Mouse (Mus musculus) erythroid progenitor cell, adult 5-6 weeks (primary cell): ENCODE results near the gene Fndc10. TPM values are rescaled to one million over a fixed set of nuclear protein-coding genes. Genes with fewer than 3 reads are reported as not detected.
A peak's percentile ranks its signal among the peaks of the same experiment; 100 is the strongest.
"Not testable (repeated sequence)": the region's sequence is repeated elsewhere in the genome, so short reads cannot be mapped to it uniquely, and the experiment has no call there.

ENCODE experiments used
- ATAC-seq: replicated peaks from 2 replicates; pipeline ENCODE4 v1.8.0; 2016; ENCODE audit warnings: moderate number of reproducible peaks, mild to moderate bottlenecking, moderate TSS enrichment, inconsistent platforms; ENCODE audit not compliant: poor library complexity, low FRiP score, severe bottlenecking
- total RNA-seq, 2 experiments: library from RNA; stranded (forward) in 1 of 2; stranded (reverse) in 1 of 2; fragments of 150-400 nt in 1 of 2; fragments of 186-747, 209-891 nt in 1 of 2; gene quantifications; 2 replicates each; pipeline versions ENCODE4 v1.2.3 to v1.2.4; 2015 to 2017; ENCODE audit warnings: low replicate concordance in 2 of 2

Fndc10 gene
- total RNA-seq, 2 experiments from 2014 or later = not detected

DNA sequence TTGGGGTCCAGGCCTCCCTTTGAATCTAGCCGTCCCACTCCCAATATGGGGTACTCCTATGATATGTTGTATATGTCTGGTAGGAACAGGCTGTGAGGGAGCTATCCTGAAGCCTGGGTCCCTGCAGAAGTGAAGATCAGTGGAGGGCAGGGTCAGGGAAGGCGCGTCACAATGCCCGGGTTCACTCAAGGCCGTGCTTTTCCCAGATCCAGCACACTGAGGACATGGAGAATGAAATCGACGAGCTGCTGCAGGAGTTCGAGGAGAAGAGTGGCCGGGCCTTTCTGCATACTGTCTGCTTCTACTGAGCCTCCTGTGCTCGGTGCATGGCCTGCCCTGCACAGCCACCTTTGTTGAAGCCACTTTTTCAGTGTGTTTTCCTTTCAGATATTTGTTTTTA is 39.1 kb downstream of the Fndc10 start:
- ATAC-seq = no peak

DNA sequence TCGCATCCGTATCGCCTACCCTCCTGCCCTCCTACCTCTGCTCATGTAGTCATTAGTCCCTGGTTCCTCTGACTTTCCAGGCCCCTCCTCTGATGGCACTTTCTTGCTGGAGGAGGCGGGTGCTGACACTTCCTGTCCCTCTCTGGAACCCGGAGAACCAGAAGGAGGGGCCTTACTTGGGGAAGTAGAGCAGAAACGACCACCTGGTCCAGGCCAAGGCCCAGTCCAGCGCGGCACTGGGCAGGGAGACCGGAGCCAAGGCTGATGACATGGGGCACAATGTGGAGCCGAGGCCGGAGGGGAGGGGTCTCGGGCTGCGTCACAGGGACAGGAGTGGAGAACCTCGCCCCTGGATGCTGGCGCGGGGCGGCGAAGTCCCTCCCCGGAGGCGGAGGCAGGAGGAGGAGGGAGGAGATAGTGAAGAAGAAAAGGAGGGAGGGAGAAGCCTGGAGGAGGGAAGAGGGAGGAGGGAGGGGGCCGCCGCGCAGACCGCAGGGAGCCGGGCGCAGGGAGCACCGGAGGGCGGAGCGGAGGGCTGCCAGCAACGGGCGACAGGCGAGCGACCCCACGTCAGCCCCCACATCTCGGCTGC is 40.3 kb downstream of the Fndc10 start, which contains the start of gene Tmem240:
TSS of gene Tmem240 (plus strand) at position 451 of the 592 bp plus-strand sequence.
- peak; percentile 89 for ATAC-seq

DNA sequence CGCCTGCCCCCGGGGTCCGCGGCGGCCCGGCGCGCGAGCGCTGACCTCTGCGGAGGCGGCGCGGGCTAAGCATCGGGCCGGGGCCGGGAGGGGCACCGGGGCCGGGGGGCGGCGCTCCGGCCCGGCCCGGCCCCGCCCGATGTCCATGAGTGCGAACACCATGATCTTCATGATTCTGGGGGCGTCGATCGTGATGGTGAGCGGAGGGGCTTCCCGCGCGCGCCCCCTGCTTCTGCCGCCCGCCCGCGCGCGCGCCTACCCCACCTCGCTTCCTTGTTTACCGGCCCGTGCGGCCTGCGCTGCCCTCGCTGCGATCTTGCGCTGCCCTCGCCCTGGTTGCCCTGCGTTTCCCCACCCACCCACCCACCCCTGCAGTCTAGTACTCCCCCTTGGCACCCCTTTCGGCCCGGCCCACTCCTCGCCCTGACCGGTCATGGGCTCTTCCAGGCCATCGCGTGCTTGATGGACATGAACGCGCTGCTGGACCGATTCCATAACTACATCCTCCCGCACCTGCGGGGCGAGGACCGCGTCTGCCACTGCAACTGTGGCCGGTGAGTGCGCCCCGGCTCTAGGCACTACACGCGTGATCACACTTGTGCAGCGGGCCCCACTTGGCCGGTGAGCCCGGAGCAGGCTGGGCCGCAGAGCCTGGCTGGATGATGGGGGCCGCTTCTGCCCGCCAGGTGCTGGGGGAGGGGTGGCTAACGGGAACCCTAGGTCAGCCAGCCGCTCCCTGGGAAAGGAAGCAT is 41.0 kb downstream of the Fndc10 start:
- ATAC-seq = no peak

DNA sequence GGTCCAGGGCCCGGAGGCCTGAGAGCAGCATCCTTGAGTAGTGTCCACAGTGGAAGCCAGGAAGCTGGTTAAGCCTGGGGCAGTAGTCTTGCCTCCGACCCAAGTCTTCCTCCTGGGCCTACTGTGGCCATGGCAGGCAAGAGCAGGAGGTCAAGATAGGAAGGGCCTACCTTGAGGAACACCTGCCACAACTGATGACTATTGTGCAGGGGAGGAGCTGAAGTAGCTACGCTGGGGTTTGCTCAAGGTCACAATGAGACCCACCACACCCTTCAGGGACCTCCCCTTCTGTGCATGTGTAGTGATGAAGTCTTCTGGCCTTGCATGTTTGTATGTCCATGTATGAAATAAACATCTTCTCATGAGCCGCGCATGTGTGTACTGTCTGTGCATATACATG is 41.6 kb downstream of the Fndc10 start:
- ATAC-seq = no peak

DNA sequence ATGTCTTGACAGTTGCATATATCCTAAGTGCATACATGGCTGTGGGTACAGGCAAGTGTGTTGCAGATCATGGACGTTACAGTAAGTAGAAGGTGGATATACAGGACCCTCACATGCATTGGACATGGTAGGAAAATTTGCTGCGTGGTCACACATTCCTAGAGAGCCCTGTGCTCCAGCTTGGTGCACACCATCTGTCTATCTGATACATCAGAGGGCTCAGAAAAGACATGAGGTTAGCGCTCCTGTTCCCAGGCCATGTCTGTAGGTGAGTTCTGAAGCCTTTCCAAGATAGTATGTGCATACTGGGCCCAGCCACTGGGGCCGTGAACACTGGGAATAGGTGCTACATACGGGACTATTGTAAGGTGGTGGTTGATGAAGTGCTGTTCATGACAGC is 42.3 kb downstream of the Fndc10 start:
- ATAC-seq = no peak

DNA sequence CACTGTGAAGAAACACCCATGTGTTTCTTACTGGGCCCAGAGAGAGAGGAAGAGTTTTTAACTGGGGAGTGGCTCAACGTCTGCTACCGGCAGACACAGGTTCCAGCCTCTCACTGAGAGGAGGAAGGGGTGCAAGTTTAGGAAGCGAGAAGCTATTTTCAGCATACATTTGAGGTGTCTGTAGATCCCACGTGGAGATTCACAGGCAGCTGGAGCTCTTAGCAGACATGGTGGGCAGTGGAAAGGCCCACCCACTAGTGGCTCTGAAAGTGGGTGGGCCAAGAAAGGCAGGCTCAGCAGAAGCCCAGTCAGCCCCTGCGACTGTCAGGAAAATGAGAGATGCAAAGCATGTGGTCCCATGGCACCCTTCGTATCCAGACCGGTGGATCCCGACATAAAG is 44.1 kb downstream of the Fndc10 start:
- no peak for ATAC-seq

DNA sequence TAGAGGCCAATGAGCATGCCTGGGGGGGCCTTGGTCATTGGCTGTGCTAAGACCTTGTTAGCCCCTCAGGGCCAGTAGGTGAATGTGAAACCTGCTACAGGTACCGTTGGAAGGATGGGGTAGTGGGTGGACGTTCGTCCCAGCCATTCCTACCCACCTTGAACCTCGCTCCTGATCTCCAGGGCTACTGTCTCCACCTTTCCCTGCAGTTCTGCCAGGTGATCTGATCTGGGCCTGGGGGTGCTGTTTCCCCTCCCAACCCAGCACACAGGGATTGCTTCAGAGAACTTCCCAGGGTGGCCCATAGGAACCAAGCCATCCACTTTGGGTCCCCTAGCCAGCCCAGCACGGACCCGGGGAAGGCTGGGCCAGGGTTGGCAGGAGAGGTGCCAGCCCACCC is 45.0 kb downstream of the Fndc10 start:
- no peak for ATAC-seq

DNA sequence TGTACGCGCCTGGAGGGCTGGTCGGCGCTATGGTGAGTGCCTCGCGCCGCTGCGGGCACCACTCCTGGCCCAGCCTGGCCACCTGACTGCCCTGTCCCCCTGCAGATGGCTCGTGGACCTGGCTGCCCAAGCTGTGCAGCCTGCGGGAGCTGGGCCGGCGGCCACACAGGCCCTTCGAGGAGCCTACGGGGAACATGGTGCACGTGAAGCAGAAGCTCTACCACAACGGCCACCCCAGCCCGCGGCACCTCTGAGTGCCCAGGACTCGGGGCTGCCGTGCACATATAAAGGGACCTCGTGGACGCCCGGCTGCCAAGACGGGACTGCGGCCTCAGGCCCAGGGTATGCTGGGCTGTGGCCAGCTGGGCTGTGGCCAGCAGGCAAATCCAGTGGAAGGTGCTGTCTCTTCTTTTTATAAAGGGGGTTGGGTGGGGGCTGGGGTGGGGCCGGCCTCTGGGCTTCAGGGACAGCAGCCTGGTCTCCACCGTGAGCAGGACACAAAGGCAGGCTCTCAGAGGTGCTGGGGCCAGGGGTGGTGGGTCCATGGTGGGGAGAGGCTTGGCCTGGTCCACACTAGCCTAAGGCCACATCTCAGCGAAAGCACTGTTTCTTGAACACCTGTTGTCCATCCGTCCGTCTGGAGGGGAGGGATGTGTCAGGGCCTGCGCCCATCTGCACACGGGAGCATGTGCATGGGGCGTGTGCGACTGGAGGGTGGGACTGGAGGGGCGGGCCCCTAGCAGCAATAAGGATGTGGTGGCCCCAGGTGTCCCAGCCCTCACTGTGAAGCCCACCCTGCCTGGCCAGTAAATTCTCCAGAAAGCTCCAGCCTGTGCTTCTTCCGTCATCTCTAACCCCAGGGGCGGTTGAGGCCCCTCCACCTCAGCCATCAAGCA is 45.8 kb downstream of the Fndc10 start:
- ATAC-seq = no peak

DNA sequence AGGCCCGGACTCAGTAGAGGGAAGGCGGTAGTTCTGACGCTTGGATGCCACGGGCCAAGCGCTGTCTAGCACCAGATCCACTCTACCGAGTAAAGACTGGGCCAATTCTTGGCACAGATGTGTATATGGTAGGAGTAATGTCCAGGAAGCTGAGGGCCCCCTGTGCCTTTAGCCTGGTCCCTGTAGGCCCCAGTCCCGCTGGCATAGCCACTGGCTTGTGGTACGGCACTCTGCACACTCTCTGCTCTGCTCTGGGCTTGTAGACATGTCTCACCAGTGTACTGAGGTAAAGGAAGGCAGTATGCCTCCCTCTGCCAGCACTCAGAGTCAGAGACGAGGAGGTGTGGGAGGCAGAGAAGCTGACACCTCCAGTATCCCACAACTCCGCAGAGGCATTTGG is 46.5 kb downstream of the Fndc10 start:
- not testable (repeated sequence) for ATAC-seq

DNA sequence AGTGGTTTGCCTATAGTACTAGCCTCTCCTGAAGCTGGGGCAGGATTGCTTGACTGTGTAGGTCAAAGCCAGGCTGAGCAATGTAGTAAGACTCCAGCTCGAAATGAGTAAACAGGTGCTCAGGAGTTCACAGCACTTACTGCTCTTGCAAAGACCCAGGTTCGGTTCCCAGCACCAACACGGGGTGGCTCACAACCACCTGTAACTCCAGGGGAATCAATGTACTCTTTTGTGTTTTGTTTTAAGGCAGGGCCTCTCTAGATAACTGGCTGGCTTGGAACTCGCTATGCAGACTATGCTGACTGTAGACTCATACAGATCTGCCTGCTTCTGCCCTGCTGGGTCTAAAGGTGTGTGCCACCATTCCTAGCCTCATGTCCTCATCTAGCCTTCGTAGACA is 48.5 kb downstream of the Fndc10 start:
- ATAC-seq = no peak

DNA sequence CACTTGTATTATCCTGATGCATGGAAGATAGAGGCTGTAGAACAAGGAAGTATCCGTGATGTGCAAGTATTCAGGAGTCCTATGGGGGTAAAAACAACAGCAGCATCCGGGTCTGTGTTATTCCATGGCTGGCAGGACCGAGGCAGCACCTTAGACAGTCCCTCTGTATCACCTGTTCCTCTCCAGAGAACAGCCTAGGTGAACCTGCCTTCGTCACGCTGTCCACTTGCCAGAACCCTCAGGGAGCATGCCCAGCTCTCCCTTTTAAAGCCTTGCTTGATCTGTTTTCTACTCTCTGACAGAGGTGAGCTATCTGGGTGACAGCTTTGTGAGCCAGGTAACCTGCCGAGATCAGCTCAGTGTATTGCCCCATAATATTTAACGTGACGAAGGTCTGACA is 50.3 kb downstream of the Fndc10 start:
- ATAC-seq = no peak

DNA sequence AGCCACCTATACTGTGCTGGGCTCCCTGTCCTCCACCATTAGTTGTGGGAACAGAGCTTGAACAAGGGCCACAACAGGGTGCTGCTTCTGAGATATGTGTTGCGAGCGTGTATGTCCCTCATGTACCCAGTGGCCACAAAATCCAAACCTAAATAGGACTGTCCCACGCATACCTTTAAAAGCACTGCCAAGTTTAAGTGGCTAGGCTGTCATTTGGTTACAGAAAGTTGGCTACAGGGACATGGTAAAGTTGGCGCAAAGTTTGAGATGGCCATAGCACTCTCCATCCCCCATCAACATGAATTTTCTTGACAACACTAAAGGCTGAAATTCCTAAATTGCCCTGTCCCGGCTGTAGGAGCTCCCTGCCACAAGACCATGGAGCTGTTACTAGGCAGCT is 51.0 kb downstream of the Fndc10 start:
- no peak for ATAC-seq

Other genes with a start within 250 kb of the Fndc10 start
- not detected in 2 replicates for gene Tmem52, start 225.2 kb upstream of the Fndc10 start, total RNA-seq (2015; ENCODE audit: low replicate concordance)
- gene Tmem52, start 225.2 kb upstream of the Fndc10 start, total RNA-seq (2017; ENCODE audit: low replicate concordance) = not detected in 2 replicates
- gene Gnb1, start 203.0 kb upstream of the Fndc10 start, total RNA-seq (2015; ENCODE audit: low replicate concordance) = 95.2 and 108 TPM in 2 replicates
- gene Gnb1, start 203.0 kb upstream of the Fndc10 start, total RNA-seq (2017; ENCODE audit: low replicate concordance) = 24.6 and 31.3 TPM in 2 replicates
- gene Nadk, start 132.0 kb upstream of the Fndc10 start, total RNA-seq (2015; ENCODE audit: low replicate concordance) = 25.9 and 26.0 TPM in 2 replicates
- 9.9 and 12.9 TPM in 2 replicates for gene Nadk, start 132.0 kb upstream of the Fndc10 start, total RNA-seq (2017; ENCODE audit: low replicate concordance)
- gene Slc35e2, start 92.9 kb upstream of the Fndc10 start, total RNA-seq (2015; ENCODE audit: low replicate concordance) = 10.9 and 31.4 TPM in 2 replicates
- 12.2 and 14.1 TPM in 2 replicates for gene Slc35e2, start 92.9 kb upstream of the Fndc10 start, total RNA-seq (2017; ENCODE audit: low replicate concordance)
- 28.5 and 59.5 TPM in 2 replicates for gene Cdk11b, start 69.5 kb upstream of the Fndc10 start, total RNA-seq (2015; ENCODE audit: low replicate concordance)
- 53.6 and 56.3 TPM in 2 replicates for gene Cdk11b, start 69.5 kb upstream of the Fndc10 start, total RNA-seq (2017; ENCODE audit: low replicate concordance)
- not detected in 2 replicates for gene Gm10563, start 48.9 kb upstream of the Fndc10 start, total RNA-seq (2015; ENCODE audit: low replicate concordance)
- not detected in 2 replicates for gene Gm10563, start 48.9 kb upstream of the Fndc10 start, total RNA-seq (2017; ENCODE audit: low replicate concordance)
- gene Mmp23, start 41.0 kb upstream of the Fndc10 start, total RNA-seq (2015; ENCODE audit: low replicate concordance) = not detected in 2 replicates
- not detected in 2 replicates for gene Mmp23, start 41.0 kb upstream of the Fndc10 start, total RNA-seq (2017; ENCODE audit: low replicate concordance)
- 0.84 and 2.9 TPM in 2 replicates for gene Mib2, start 25.1 kb upstream of the Fndc10 start, total RNA-seq (2015; ENCODE audit: low replicate concordance)
- gene Mib2, start 25.1 kb upstream of the Fndc10 start, total RNA-seq (2017; ENCODE audit: low replicate concordance) = 3.2 and 6.6 TPM in 2 replicates
- gene Ssu72, start 10.5 kb downstream of the Fndc10 start, total RNA-seq (2015; ENCODE audit: low replicate concordance) = 44.9 and 65.6 TPM in 2 replicates
- gene Ssu72, start 10.5 kb downstream of the Fndc10 start, total RNA-seq (2017; ENCODE audit: low replicate concordance) = 37.0 and 57.2 TPM in 2 replicates
- gene Tmem240, start 40.5 kb downstream of the Fndc10 start, total RNA-seq (2015; ENCODE audit: low replicate concordance) = not detected in 2 replicates
- gene Tmem240, start 40.5 kb downstream of the Fndc10 start, total RNA-seq (2017; ENCODE audit: low replicate concordance) = not detected in 2 replicates
- 0.84 and 35.3 TPM in 2 replicates for gene Atad3a, start 66.8 kb downstream of the Fndc10 start, total RNA-seq (2015; ENCODE audit: low replicate concordance)
- 3.3 and 5.1 TPM in 2 replicates for gene Atad3a, start 66.8 kb downstream of the Fndc10 start, total RNA-seq (2017; ENCODE audit: low replicate concordance)
- not detected in 2 replicates for gene Vwa1, start 80.4 kb downstream of the Fndc10 start, total RNA-seq (2015; ENCODE audit: low replicate concordance)
- gene Vwa1, start 80.4 kb downstream of the Fndc10 start, total RNA-seq (2017; ENCODE audit: low replicate concordance) = 0.68 TPM in 1 of 2 replicates, not detected in the other
- gene Tmem88b, start 91.5 kb downstream of the Fndc10 start, total RNA-seq (2015; ENCODE audit: low replicate concordance) = 0.42 and 1.1 TPM in 2 replicates
- 0.83 and 1.3 TPM in 2 replicates for gene Tmem88b, start 91.5 kb downstream of the Fndc10 start, total RNA-seq (2017; ENCODE audit: low replicate concordance)
- not detected in 2 replicates for gene Ankrd65, start 96.1 kb downstream of the Fndc10 start, total RNA-seq (2015; ENCODE audit: low replicate concordance)
- gene Ankrd65, start 96.1 kb downstream of the Fndc10 start, total RNA-seq (2017; ENCODE audit: low replicate concordance) = 1.0 and 9.8 TPM in 2 replicates
- 127 and 129 TPM in 2 replicates for gene Mrpl20, start 108.5 kb downstream of the Fndc10 start, total RNA-seq (2015; ENCODE audit: low replicate concordance)
- 30.7 and 31.2 TPM in 2 replicates for gene Mrpl20, start 108.5 kb downstream of the Fndc10 start, total RNA-seq (2017; ENCODE audit: low replicate concordance)
- gene Ccnl2, start 118.1 kb downstream of the Fndc10 start, total RNA-seq (2015; ENCODE audit: low replicate concordance) = 258 and 265 TPM in 2 replicates
- gene Ccnl2, start 118.1 kb downstream of the Fndc10 start, total RNA-seq (2017; ENCODE audit: low replicate concordance) = 262 and 283 TPM in 2 replicates
- gene Aurkaip1, start 136.9 kb downstream of the Fndc10 start, total RNA-seq (2015; ENCODE audit: low replicate concordance) = 47.2 and 63.7 TPM in 2 replicates
- gene Aurkaip1, start 136.9 kb downstream of the Fndc10 start, total RNA-seq (2017; ENCODE audit: low replicate concordance) = 69.4 and 71.4 TPM in 2 replicates
- not detected in 2 replicates for gene Mxra8, start 145.3 kb downstream of the Fndc10 start, total RNA-seq (2015; ENCODE audit: low replicate concordance)
- not detected in 2 replicates for gene Mxra8, start 145.3 kb downstream of the Fndc10 start, total RNA-seq (2017; ENCODE audit: low replicate concordance)
- gene Dvl1, start 153.1 kb downstream of the Fndc10 start, total RNA-seq (2015; ENCODE audit: low replicate concordance) = 20.9 and 26.0 TPM in 2 replicates
- 19.5 and 22.4 TPM in 2 replicates for gene Dvl1, start 153.1 kb downstream of the Fndc10 start, total RNA-seq (2017; ENCODE audit: low replicate concordance)
- gene Tas1r3, start 169.0 kb downstream of the Fndc10 start, total RNA-seq (2015; ENCODE audit: low replicate concordance) = 0.84 and 1.1 TPM in 2 replicates
- 0.26 and 2.3 TPM in 2 replicates for gene Tas1r3, start 169.0 kb downstream of the Fndc10 start, total RNA-seq (2017; ENCODE audit: low replicate concordance)
- 3.4 and 9.4 TPM in 2 replicates for gene Cptp, start 175.1 kb downstream of the Fndc10 start, total RNA-seq (2015; ENCODE audit: low replicate concordance)
- gene Cptp, start 175.1 kb downstream of the Fndc10 start, total RNA-seq (2017; ENCODE audit: low replicate concordance) = 5.6 and 12.6 TPM in 2 replicates
- 14.7 and 28.8 TPM in 2 replicates for gene Ints11, start 175.2 kb downstream of the Fndc10 start, total RNA-seq (2015; ENCODE audit: low replicate concordance)
- 7.9 and 33.2 TPM in 2 replicates for gene Ints11, start 175.2 kb downstream of the Fndc10 start, total RNA-seq (2017; ENCODE audit: low replicate concordance)
- 2.2 and 5.4 TPM in 2 replicates for gene Pusl1, start 197.4 kb downstream of the Fndc10 start, total RNA-seq (2015; ENCODE audit: low replicate concordance)
- 4.6 and 9.8 TPM in 2 replicates for gene Pusl1, start 197.4 kb downstream of the Fndc10 start, total RNA-seq (2017; ENCODE audit: low replicate concordance)
- gene Acap3, start 197.5 kb downstream of the Fndc10 start, total RNA-seq (2015; ENCODE audit: low replicate concordance) = 30.2 and 49.0 TPM in 2 replicates
- gene Acap3, start 197.5 kb downstream of the Fndc10 start, total RNA-seq (2017; ENCODE audit: low replicate concordance) = 31.5 and 42.0 TPM in 2 replicates
- gene Ube2j2, start 249.5 kb downstream of the Fndc10 start, total RNA-seq (2015; ENCODE audit: low replicate concordance) = 19.1 and 47.8 TPM in 2 replicates
- gene Ube2j2, start 249.5 kb downstream of the Fndc10 start, total RNA-seq (2017; ENCODE audit: low replicate concordance) = 53.7 and 91.5 TPM in 2 replicates